ENCODE assay signal across 27 mouse cellular contexts in the genomic region with DNA sequence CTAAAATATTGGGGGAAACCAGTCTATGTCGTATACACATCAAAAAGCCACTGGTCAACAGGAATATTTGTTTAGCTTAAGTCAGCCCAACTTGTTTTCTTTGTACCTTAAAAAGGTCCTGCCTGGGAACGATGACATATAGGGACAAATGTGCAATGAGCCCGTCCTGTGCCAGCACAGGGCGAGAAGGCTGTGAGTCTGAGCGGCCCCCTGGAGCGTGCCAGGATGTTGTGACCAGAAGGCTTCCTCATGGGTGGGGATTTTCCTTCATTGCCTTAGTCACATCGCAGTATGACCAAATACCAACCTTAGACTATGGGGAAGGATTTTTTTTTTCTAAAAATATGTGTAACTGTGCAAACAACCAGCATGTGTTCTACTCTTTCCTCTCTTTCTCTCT. TPM values are rescaled to one million over a fixed set of nuclear protein-coding genes. Genes with fewer than 3 reads are reported as not detected.
DNase-seq lines count a peak whose midpoint lies in the region; ATAC-seq lines count a peak whose summit lies in the region.
"Had no signal": no experiment of that assay in that cellular context is flagged by ENCODE, and none has a peak within 500 bp of the region (broad histone marks: within the 10 kb centered on the region; RNA-seq: fewer than 3 reads in every experiment).

No protein-coding gene starts in this region.

- H3K4me3 ChIP-seq in heart, embryonic 12.5 days: no peak overlapping the region
- no peak overlapping the region for H3K4me3 ChIP-seq in embryonic facial prominence, embryonic 10.5 days
- H3K4me3 ChIP-seq: forebrain, embryonic 10.5 days; forebrain, embryonic 13.5 days; heart, embryonic 15.5 days; hindbrain, embryonic 10.5 days; hindbrain, embryonic 13.5 days; intestine, embryonic 15.5 days had no signal

- H3K27me3 ChIP-seq in heart, embryonic 12.5 days (replicated peaks): peaks cover 16% of the 10 kb centered on the region; the same call in 1 of the 2 replicates
- H3K27me3 ChIP-seq in embryonic facial prominence, embryonic 10.5 days (replicated peaks; ENCODE audit: low read depth, poor library complexity, severe bottlenecking): no peaks in the 10 kb centered on the region
- H3K27me3 ChIP-seq: CH12.LX; forebrain, embryonic 13.5 days; heart, embryonic 15.5 days; hindbrain, embryonic 13.5 days; intestine, embryonic 15.5 days; Patski had no signal

- H3K9ac ChIP-seq in heart, embryonic 12.5 days: no peak overlapping the region
- H3K9ac ChIP-seq: forebrain, embryonic 13.5 days; heart, embryonic 15.5 days; hindbrain, embryonic 13.5 days; intestine, embryonic 15.5 days had no signal

- H3K4me1 ChIP-seq in heart, embryonic 12.5 days (replicated peaks): no peaks in the 10 kb centered on the region
- 0 out of 2 replicates have a peak, but pooled peaks cover 12% of the 10 kb centered on the region for H3K4me1 ChIP-seq in embryonic facial prominence, embryonic 10.5 days
- H3K4me1 ChIP-seq: forebrain, embryonic 10.5 days; forebrain, embryonic 13.5 days; heart, embryonic 15.5 days; hindbrain, embryonic 10.5 days; hindbrain, embryonic 13.5 days; intestine, embryonic 15.5 days had no signal

- H3K9me3 ChIP-seq in heart, embryonic 12.5 days (replicated peaks): no peaks in the 10 kb centered on the region
- no peaks in the 10 kb centered on the region for H3K9me3 ChIP-seq in embryonic facial prominence, embryonic 10.5 days
- H3K9me3 ChIP-seq: forebrain, embryonic 10.5 days; forebrain, embryonic 13.5 days; heart, embryonic 15.5 days; hindbrain, embryonic 10.5 days; hindbrain, embryonic 13.5 days; intestine, embryonic 15.5 days had no signal

- H3K36me3 ChIP-seq in heart, embryonic 12.5 days: no peaks in the 10 kb centered on the region
- H3K36me3 ChIP-seq in embryonic facial prominence, embryonic 10.5 days (replicated peaks): no peaks in the 10 kb centered on the region
- H3K36me3 ChIP-seq: forebrain, embryonic 10.5 days; G1E; heart, embryonic 15.5 days; hindbrain, embryonic 10.5 days; hindbrain, embryonic 13.5 days; intestine, embryonic 15.5 days had no signal

- H3K4me2 ChIP-seq in heart, embryonic 12.5 days: no peak overlapping the region
- H3K4me2 ChIP-seq: forebrain, embryonic 13.5 days; heart, embryonic 11.5 days; heart, embryonic 15.5 days; hindbrain, embryonic 13.5 days; intestine, embryonic 15.5 days had no signal

- peak; percentile 6 for DNase-seq in cerebellum, adult 11 months
- DNase-seq in cerebellum, adult 8-10 months: no peak
- DNase-seq in heart, adult 11 months: peak; percentile 87
- DNase-seq in cerebellum, postnatal 36 days: peak; percentile 20 to 23
- no peak for DNase-seq in embryonic facial prominence, embryonic 10.5 days (ENCODE audit: low spot score)
- DNase-seq: adrenal gland, postnatal 10 days; adrenal gland, postnatal 36 days; B cell, adult 2 months; gastrocnemius, postnatal 10 days; gastrocnemius, postnatal 36 days; heart, postnatal 10 days; heart, postnatal 36 days; kidney, adult 11 months; kidney, adult 8-10 months had no signal

- no peak for ATAC-seq in heart, embryonic 12.5 days (ENCODE audit: insufficient number of reproducible peaks, low FRiP score)
- ATAC-seq: forebrain, embryonic 13.5 days; forebrain, embryonic 16.5 days; hindbrain, embryonic 16.5 days; intestine, embryonic 15.5 days; Patski had no signal

- H3K27ac ChIP-seq in heart, embryonic 12.5 days (ENCODE audit: poor library complexity, severe bottlenecking): no peak overlapping the region
- no peak overlapping the region for H3K27ac ChIP-seq in embryonic facial prominence, embryonic 10.5 days (replicated peaks)
- H3K27ac ChIP-seq: forebrain, embryonic 10.5 days; forebrain, embryonic 13.5 days; heart, embryonic 15.5 days; hindbrain, embryonic 10.5 days; hindbrain, embryonic 13.5 days; intestine, embryonic 15.5 days had no signal

- WGBS in heart, embryonic 12.5 days: 72% methylated on average over 7 of the region's 7 CpGs
- WGBS in embryonic facial prominence, embryonic 10.5 days: 85% methylated on average over 7 of the region's 7 CpGs

RNA-seq across cellular contexts. Expression of a gene that starts 58.7 kb away (rescaled TPM):
- polyA plus RNA-seq in heart, embryonic 12.5 days (2016; fragmentation: Nextera tagmentation; extraction: Ambion mirVana): 14.3 and 19.7 TPM in 2 replicates
- 44.2 and 47.2 TPM in 2 replicates for polyA plus RNA-seq in embryonic facial prominence, embryonic 10.5 days (2016; fragmentation: Nextera tagmentation; extraction: Ambion mirVana)
- polyA plus RNA-seq: G1E had no signal

Comparison
In these comparisons a context has a peak if more than half of its experiments do, and no peak if none do; other contexts are left out.
1. DNase-seq: peak in cerebellum, adult 11 months (single experiment), heart, adult 11 months (single experiment) and cerebellum, postnatal 36 days (2 of 2); none in cerebellum, adult 8-10 months (single experiment) and embryonic facial prominence, embryonic 10.5 days (single experiment).